Mouse (Mus musculus) testis, adult 2 months (tissue): ENCODE measurements around the gene Zfp583.

Experiments
- CTCF ChIP-seq: fragments of 200-500 bp; IDR thresholded peaks from 2 replicates; pipeline ENCODE4 v1.5.1; 2012; ENCODE audit warnings: low read depth, mild to moderate bottlenecking, inconsistent platforms, low read length, moderate library complexity; ENCODE audit not compliant: control insufficient read depth, insufficient read depth, insufficient replicate concordance
- POLR2A ChIP-seq: fragments of 200-500 bp; IDR thresholded peaks from 2 replicates; pipeline ENCODE4 v1.6.1; 2012; ENCODE audit warnings: low read depth, mild to moderate bottlenecking, inconsistent platforms, low read length, moderate library complexity; ENCODE audit not compliant: control insufficient read depth

DNA sequence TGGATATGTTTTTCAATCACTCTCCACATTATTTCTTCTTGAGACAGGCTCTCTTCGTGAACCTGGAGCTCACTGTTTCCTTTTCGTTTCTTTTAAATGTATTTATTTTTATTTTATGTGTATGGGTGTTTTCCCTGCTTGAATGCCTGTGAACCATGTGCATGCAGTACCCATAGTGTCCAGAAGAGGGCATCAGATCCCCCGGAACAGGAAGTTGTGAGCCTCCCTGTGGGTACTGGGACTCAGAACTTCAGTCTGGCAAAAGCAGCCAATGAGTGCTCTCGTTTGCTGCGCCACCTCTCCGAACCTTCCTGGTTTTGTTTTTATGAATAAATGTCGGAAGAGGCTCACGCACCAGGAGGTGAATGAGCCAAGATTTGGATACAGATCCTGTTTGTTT lies 65.4 kb downstream of the Zfp583 start:
- TF ChIP-seq CTCF, result peak; percentile 80; the same call in 1 of the 2 replicates
- TF ChIP-seq POLR2A, result no peak
